Mouse (Mus musculus): ENCODE results near the gene 6030468B19Rik.

GRCm38 (mm10) chr11:117761801-117762200, 35.7 kb upstream of the 6030468B19Rik start:
- no peak for TF ChIP-seq MAFK (IDR thresholded peaks at IDR 0.05; ENCODE audit: borderline replicate concordance, low read depth, low read length)
- no peak for TF ChIP-seq EP300 (IDR thresholded peaks at IDR 0.05; ENCODE audit: low read depth in 1 of 2, low read length in 2 of 2)
- no peak for TF ChIP-seq USF1 (IDR thresholded peaks at IDR 0.05; ENCODE audit: low read depth, low read length)
- no peak for TF ChIP-seq CTCF (IDR thresholded peaks at IDR 0.05 in 2 of 3, conservative IDR thresholded peaks at IDR 0.05 in 1 of 3; ENCODE audit: control insufficient read depth in 1 of 3, insufficient read depth in 1 of 3, low read depth in 2 of 3, low read length in 3 of 3, poor library complexity in 1 of 3, severe bottlenecking in 1 of 3)
- TF ChIP-seq TBP (IDR thresholded peaks at IDR 0.05; ENCODE audit: low read depth, low read length) = no peak

All from MEL (cell line).